Mouse (Mus musculus): ENCODE measurements around the gene Gas2l2.

The Gas2l2 gene

DNA sequence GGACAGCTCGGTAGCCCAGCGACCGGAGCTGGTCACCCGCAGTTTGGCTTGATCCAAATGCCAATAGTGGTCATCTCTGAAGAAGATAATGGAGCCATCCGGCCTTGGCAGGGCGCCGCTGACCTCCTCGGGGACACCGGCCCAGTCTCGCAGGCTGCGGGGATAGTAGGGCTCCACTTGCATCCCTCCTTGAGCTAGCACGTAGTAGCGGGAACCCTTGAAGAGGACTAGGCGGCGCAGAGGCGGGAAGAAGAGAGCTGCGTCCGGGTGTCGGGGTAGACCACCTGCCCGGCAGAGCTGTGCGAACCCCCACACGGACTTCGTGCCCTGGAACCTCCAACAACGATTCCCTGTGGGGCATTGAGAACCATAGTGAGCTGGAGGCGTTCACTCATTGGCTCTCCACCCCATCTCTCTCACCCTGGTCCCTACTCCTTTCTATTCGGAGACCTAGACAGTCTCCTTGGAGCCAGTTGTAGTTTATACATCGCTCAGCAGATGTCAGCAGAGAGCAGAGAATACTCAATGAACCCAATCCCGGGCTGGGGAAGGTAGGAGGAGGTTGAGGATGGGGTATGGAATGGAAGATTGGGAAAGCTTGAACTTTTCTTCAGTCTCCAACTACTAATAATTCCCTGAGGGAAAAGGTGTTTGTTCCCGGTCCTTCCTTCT lies 13.5 kb upstream of the Gas2l2 start:
- peak; percentile 57 for DNase-seq (ENCODE audit: low spot score)

DNA sequence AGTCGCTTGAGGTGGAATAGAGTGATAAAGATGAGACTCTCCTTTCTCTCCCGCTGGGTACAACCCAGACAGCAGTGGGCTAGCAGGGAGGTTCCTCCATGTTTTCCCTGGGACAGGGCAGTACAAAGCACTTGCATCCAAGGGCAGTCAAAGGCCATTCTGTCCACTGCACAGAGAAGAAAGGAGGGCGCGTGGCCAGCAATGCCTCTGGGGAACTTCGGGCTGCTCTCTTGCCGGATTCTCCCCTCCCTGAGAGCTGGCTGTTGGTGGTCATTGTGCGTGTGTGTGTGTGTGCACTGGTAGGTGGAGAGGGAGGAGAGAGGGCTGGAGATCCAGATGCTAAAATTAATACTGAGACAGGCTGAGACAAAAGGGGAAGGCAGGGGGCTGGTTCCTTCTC lies 12.0 kb upstream of the Gas2l2 start:
- no peak for DNase-seq (ENCODE audit: low spot score)

DNA sequence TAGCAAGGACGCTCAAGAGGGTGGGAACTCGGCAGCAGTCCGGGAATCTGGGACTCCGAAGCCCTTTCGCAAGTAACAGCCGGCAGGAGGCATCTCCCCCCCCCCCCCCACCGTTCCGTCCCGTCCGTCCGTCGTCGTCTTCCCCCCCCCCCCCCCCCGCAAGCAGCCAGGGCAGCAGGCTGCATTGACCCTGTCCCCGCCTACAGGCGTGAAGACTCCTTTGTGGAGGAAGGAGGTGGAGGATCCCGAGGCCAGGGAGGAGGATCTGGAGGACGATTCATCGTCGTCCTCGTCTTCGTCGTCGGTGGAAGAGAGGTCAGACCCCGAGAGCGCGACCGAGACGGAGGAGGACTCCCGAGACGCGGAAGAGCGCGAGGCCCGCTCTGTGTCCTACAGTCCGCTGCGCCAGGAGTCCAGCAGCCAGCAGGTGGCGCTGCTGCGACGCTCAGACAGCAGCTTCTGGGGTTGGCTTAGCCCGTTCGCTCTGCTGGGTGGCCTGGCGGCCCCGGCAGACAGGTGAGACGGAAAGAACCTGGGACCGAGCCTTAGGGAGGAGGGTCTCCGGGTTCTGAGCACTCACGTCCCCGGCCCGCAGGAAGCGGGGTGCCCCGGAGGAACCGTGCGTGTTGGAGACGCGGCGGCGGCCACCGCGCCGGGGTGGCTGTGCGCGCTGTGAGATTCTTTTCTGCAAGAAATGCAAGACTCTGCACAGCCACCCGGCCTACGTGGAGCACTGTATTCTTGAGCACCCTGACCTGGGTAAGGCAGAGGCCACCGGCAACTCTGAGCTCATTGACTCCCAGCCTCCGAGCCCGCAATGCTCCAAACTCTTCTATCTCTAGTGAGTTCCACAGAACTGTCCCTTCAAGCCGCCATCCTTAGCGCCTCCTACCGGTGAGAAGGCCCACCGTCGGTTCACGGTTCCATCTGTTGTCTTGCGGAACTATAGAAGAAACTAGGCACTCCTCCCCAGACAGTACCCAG lies 11.1 kb upstream of the Gas2l2 start:
- DNase-seq (ENCODE audit: low spot score), result peak; percentile 89

DNA sequence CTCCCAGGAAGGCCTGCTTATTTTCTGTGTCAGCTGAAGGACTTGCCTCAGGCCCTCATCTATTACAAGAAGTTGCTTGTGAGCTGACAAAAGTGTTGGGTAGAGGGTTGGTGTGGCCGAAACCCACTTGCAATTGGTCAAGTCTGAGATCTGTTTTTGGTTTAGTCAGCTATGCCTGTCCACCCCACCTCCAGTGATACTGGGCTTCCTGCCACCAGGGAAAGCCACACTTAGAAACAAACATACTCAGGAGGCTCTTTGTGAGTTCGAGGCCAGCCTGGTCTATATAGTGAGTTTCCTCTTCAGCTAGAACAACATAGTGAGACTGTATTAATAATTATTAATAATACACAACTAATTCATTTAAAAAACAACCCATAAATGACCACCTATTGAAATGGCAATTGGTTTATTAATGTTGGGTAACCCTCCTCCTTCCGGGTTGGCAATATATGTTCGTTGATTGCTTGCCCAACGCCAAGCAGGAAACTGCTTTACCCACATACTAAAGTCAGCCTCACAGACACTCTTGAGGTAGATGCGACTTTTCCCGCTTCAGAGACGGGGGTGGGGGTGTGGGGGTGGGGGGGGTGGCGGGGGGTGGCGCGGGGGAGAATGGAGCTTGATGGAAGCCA lies 10.3 kb upstream of the Gas2l2 start:
- no peak for DNase-seq (ENCODE audit: low spot score)

DNA sequence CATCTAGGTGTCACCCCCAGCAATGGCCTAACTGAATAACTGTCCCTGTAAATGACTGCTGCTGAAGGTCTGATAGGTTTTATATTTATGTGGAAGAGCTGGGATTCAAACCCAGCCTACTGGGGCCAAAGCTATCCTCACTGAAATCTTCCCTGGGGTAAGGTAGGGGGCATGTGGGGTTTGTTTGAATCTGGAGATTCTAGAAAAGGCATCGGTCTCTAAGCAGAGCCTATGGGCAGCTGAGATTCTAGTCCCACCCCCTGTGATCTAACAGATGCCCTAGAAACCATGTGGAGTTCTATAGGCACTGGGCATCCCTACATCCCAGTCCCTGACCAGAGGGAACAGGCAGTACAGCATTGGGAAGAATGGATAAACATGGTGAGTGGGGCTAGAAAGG lies 8.1 kb upstream of the Gas2l2 start, which contains the start of gene 1700020L24Rik:
1700020L24Rik (plus strand) TSS at position 301 of the 400 bp plus-strand sequence.
- DNase-seq (ENCODE audit: low spot score), result no peak

DNA sequence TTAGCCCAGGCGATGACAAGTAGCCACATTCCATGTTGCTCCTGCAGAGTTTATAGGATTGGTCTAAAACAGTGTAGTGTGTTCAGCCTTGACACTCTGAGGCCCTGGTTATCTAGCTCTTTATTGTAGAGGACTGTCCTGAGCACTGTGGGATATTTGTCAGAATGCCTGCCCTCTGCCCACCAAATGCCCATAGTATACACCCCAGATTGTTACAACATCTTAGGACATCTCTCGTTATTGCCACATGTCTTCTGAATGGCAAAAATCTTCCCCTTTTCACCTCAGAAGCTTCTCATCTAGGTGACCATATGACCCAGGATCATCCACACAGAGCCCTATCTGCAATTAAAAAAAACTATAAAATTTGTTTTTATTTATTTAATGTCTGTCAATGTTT lies 3.3 kb upstream of the Gas2l2 start:
- DNase-seq (ENCODE audit: low spot score), result no peak

DNA sequence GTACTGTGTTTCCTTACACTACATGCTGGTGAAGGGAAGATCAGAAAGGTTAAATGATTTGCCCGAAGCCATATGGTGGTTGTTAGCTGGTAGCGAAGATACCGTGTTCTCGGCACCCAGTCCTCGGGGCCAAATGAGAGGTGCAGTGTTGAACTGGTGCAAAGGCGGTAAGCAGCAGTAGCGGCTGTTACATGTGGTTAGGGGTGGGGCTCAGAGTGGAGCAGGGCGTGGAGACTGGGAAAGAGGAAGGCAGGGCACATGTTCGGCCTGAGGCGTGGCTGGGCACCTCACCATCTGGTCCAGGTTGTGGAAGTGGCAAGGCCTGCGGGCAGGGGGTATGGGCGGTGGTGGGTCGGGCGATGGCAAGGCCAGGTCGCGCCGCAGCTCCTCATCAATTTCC lies 2.3 kb downstream of the Gas2l2 start:
- DNase-seq (ENCODE audit: low spot score), result no peak

DNA sequence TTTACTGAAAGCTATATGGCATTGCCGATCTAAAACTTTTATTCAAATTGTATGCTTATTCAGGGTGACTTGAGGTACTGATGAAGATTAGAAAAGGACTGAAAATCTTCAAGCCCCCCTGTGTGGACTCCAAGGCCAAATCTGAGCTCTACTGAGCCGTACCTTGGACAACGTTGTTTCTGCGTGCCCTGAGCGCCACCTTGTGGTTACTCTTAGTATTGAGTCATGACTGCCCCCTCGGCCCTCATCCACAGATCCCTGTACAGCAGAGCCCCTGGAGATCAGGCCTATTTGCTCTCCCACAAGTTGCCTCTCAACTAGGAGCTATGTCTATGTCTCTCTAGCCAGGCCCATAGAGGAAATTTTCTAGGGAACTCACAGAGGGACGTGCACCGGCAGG lies 4.6 kb downstream of the Gas2l2 start:
- peak; percentile 60 for DNase-seq (ENCODE audit: low spot score)

DNA sequence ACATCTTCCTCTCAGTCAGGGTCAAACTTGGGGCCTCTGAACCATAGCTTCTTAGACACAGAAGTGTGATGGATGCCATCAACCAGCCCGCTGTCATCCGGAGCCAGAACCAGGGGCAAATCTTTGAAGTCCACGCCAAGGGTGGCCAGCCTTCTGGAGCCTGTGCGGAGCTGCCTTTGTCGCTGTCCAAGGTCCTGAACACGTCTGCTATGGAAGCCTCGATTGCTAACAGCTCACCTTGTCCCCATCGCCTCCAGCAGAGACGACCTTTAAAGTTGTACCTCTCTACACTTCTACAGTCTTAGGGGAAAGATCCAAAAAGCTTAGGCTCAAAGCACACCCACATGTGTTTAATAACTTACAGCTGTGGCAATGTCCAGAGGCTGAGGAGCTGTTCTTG lies 8.0 kb downstream of the Gas2l2 start:
- DNase-seq (ENCODE audit: low spot score), result peak; percentile 68

DNA sequence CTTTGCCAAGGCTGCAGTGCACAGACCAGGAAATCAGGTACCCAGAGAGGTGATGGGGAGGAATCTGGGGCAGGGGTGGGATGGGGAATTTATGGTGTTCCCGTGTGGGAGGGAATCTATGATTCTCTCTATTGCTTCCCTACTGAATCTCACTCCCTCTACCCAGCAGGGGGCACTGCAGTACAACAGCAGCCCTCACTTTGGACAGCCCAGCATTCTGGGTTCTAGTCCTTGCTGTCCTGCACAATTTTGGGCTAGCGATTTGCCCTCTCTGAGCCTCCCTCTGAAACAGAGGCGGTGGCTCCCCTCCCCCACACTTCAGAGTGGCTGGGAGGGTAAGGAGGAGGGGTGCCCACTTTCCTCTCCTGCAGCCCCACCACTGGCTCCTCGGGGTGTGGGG lies 8.9 kb downstream of the Gas2l2 start:
- DNase-seq (ENCODE audit: low spot score), result no peak

DNA sequence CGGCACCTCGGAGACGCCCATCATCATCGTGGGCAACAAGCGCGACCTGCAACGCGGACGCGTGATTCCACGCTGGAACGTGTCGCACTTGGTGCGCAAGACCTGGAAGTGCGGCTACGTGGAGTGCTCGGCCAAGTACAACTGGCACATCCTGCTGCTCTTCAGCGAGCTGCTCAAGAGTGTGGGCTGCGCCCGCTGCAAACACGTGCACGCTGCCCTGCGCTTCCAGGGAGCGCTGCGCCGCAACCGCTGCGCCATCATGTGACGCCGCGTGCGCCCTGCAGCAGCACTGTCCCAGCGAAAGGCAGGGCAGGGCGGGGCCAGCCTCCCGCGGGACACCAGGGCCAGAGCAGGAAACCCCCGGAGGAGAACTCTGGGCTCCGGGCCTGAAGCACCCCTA lies 10.7 kb downstream of the Gas2l2 start:
- DNase-seq (ENCODE audit: low spot score), result no peak

DNA sequence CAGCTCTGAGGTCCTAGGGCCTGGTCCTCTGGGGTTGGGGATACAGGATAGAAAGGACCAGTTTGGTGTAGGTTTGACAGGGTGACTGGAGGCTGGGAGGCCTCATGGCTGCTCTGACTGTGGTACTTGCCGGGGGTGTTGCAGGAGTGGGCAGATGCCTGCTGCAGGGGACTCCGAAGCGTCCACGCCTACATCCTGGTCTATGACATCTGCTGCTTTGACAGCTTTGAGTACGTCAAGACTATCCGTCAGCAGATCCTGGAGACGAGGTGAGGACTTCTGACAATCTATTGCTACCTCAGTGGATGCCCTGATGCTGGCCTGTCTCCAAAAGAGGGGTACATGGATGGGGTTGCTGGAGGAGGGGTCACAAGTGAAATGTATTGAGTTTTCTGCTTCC lies 11.5 kb downstream of the Gas2l2 start:
- no peak for DNase-seq (ENCODE audit: low spot score)

DNA sequence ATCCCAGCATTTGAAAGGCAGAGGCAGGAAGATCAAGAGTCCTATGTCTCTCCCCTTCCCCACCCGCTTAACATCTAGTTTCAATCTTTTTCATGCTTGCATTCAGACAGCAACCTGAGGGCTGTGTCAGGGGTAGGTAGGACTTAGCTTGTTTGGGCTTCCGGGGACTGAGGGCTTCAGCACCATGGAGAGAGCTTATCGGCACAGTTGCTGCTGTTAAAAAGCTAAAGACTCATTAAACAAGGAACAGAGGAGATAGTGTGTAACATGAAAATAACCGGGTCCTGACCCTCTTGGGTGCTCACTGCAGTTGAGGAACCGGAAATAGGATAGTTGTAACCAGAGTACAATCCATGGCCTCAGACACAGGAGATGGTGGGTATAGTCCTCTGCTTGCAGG lies 12.2 kb downstream of the Gas2l2 start:
- peak; percentile 47 for DNase-seq (ENCODE audit: low spot score)

DNA sequence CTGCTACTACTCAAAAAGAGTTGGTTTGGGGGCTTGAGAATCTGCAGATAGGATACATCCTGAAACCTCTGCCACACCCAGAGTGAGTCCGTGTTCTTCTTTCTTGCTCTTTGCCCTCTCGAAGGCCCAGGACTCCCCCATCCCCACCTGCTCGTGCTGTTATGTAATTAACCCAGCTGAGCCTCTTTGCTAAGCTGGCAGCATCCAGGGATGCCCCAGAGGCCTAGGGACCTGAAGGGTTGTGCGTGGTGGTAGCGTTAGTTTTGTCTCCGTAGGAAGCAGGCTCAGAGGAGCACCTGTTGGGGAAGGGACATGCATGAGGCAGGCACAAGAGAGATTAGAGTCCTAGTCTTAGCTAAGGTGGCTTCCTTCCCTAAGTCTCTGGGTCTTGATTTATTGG lies 18.7 kb downstream of the Gas2l2 start:
- DNase-seq (ENCODE audit: low spot score), result no peak

DNA sequence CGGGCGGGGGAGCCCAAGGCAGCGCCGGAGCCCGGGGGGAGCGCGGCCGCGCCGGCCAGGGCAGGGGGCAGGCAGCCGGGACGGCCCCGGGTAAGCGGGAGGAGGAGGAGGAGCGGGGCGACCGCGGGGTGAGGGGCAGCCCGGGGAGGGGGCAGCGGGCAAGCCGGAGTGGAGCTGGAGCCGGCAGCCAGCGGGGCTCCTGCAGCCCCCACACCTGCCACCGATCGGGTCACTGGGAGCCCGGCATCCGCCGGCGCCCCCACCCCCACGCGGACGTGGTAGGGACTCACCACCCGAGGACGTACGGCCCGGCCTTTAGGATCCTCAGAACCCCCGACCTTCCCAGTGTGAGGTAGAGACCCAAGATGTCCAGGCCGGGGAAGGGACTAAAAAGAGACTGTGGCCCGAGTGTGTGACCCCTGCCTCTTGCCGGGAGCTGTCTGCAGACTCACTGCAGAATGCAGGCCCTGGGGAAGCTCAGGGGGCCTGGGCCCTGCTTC lies 19.4 kb downstream of the Gas2l2 start:
- DNase-seq (ENCODE audit: low spot score), result no peak

DNA sequence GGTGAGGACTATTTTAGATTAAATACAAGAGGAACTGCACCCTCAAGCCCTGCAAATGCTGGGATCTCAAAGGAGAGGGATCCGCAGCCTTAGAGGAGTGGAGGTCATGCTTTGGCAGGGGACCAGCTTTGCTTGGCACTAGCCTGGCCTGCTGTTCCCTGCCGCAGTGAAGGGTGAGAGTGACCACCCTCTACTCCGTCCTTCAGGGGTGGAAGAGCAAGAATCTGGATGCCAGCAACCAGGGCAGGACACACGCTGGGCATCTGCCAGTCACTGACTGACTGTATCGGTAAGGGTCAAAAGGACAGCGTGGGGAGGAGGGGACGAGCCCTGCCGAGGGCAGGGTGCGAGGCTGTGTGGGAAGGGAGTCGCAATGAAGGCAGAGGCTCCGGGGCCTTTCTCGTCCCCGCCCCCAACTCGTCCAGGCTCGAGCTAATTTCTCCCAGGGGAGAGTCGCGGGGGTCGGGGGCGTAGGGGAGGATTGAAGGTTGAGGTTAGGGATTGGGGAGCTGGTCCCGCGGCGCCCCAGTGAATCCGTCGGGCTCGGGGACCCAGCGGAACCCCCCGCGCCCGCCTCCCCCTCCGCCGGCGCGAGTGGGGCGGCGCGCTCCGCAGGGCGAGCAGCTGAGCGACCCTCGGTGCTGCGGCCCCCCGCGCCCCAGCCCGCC lies 20.0 kb downstream of the Gas2l2 start, which contains the start of gene Rasl10b:
Rasl10b (plus strand) TSS at position 51 of the 668 bp plus-strand sequence.
- no peak for DNase-seq (ENCODE audit: low spot score)

DNA sequence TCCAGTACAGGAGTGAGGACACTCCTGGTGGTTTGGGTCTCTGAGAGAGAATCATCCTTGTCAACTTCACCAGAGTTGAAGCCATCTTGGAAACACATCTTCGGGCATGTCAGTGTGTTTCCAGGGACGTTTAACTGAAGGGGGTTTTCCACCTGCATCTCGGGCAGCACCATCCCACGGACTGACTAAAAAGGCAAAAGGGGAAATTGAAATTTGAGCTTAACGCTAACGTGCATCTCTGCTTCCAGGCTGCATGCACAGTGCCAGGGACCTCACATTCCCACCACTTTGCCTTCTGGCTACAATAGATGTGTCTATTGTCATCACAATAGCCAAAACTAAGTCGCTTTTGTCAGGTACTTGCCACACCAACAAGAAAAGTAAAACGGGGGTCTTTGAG lies 21.0 kb downstream of the Gas2l2 start:
- DNase-seq (ENCODE audit: low spot score), result no peak

DNA sequence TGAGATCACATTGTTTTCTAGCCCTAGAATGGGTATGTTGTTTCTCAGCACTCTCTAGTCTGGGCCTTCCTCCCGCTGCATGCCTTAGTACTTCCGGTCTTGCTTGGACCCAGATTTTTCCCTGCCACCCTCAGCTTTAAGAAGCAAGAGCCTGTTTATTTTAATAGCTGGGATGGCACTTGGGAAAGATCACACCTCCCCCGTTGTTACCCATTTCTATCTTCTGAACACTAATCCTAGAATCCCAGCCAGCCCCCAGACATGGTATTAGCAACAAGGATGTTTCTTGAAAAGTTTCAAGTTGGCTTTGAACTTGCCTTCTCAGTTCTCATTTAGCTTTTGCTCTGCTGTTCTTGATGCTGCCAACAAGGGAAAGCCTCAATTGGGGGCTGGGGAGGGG lies 22.9 kb downstream of the Gas2l2 start:
- DNase-seq (ENCODE audit: low spot score), result no peak

DNA sequence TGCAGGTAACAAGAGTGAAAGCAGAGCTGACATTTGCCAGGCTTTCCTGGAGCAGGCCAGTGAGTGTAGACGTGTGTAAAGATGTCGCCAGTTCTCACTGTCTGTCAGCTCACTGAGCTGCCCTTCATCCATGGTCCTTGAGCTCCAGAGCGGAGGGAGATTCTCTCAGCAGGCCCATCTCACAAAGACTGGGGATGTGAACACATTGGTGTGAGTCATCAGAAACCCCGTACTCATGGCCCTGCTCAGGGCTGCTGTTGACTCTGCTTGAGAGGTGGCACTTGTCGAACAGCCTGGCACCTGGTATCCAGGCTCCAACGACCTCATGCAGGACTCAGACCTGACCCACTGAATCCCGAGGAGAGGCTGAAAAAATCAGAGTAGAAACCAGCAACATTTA lies 25.5 kb downstream of the Gas2l2 start:
- DNase-seq (ENCODE audit: low spot score), result no peak

DNA sequence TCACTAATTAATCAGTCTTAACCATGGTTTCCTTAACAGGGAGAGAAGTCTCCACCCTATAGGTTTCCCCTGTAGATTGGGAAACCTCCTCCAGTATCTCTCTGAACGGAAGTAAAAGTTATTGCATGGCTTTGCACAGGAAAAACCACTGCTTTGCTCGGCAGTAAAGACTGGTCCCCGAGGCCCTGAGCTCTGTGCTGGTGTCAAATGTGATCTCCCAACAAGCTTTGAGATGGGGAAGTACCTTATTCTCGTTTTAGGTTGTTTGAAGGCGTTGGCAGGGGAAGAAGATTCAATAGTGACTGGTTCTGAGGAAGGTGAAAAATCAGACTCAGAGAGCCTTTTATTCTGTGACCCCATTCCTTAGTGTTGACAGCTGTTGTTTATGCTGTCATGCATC lies 30.5 kb downstream of the Gas2l2 start:
- DNase-seq (ENCODE audit: low spot score), result no peak

DNA sequence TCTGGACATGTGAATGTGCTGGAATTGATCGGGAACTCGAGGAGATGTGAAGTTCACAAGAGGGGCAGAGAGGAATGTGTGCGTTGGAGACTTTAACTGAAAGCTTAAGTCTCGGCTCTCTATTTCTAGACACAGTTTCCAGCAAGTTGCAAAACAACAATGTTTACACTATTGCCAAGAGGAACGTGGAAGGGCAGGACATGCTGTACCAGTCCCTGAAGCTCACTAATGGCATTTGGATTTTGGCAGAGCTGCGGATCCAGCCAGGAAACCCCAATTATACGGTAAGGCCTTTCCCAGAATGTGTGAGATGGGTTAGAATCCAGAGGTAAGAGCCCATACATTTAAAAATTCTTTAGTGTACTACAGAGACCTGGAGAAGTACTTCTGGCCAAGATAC lies 31.6 kb downstream of the Gas2l2 start:
- DNase-seq (ENCODE audit: low spot score), result no peak
